In genomic region chr11:19533701-19534100, GRCm38 (mm10) we compare ENCODE assay signal across 11 mouse cellular contexts.
DNase-seq lines count a peak whose midpoint lies in the region; ATAC-seq and TF ChIP-seq lines count a peak whose summit lies in the region.
"Had no signal": no experiment of that assay in that cellular context is flagged by ENCODE, and none has a peak within 500 bp of the region (broad histone marks: within the 10 kb centered on the region; RNA-seq: fewer than 3 reads in every experiment).

No protein-coding gene starts in this region.

- no peak overlapping the region for H3K4me3 ChIP-seq in kidney, postnatal 0 days (replicated peaks; ENCODE audit: low read depth, low read length)
- H3K4me3 ChIP-seq in lung, adult 2 months (replicated peaks; ENCODE audit: extremely low read depth, low read depth, low read length), result no peak overlapping the region
- H3K4me3 ChIP-seq: limb, embryonic 15.5 days had no signal

- H3K4me1 ChIP-seq in kidney, postnatal 0 days (replicated peaks; ENCODE audit: insufficient read depth, low read length), result peaks cover 6% of the 10 kb centered on the region; the same call in 1 of the 2 replicates
- H3K4me1 ChIP-seq in lung, adult 2 months (ENCODE audit: control insufficient read depth, insufficient read depth, low read length), result no peaks in the 10 kb centered on the region

- H3K27ac ChIP-seq in kidney, postnatal 0 days, result no peak overlapping the region
- H3K27ac ChIP-seq: hindbrain, embryonic 14.5 days; limb, embryonic 15.5 days had no signal

- H3K27me3 ChIP-seq in kidney, postnatal 0 days (ENCODE audit: insufficient read depth, low read length), result no peaks in the 10 kb centered on the region

- peak; percentile 54; the same call in 1 of the 2 replicates for TF ChIP-seq CTCF in kidney, postnatal 0 days (IDR thresholded peaks at IDR 0.05; ENCODE audit: low read depth)
- TF ChIP-seq CTCF in lung, adult 2 months (IDR thresholded peaks at IDR 0.05; ENCODE audit: insufficient read depth, low read length), result peak; percentile 34; the same call in 1 of the 2 replicates

- no peaks in the 10 kb centered on the region for H3K36me3 ChIP-seq in kidney, postnatal 0 days (ENCODE audit: insufficient read depth, low read length)
- H3K36me3 ChIP-seq: limb, embryonic 15.5 days had no signal

- DNase-seq in cerebellum, adult 9-10 months, result peak; percentile 4
- DNase-seq in cerebellum, adult 11 months, result no peak
- no peak for DNase-seq in kidney, postnatal 0 days (ENCODE audit: low spot score)
- no peak for DNase-seq in kidney, adult 18-20 months
- peak; percentile 2 for DNase-seq in NIH3T3 (ENCODE audit: low read depth)
- no peak for DNase-seq in lung, adult 2 months
- no peak for DNase-seq in frontal cortex, postnatal 14 days (ENCODE audit: low spot score in 2 of 2)
- DNase-seq in frontal cortex, postnatal 25 days (ENCODE audit: low spot score in 2 of 2), result no peak
- DNase-seq: retina, postnatal 1 day had no signal

- no peak for TF ChIP-seq POLR2A in lung, adult 2 months (IDR thresholded peaks at IDR 0.05; ENCODE audit: borderline replicate concordance, extremely low read depth, low read depth, low read length)

- ATAC-seq in kidney, postnatal 0 days (replicated peaks; ENCODE audit: low FRiP score, low read depth), result no peak

- WGBS in kidney, postnatal 0 days, result 88% methylated on average over 1 of the region's 1 CpGs
- WGBS in lung, adult 2 months, result 59% methylated on average over 1 of the region's 1 CpGs

- H3K9ac ChIP-seq in kidney, postnatal 0 days (ENCODE audit: low read depth, low read length), result no peak overlapping the region
- H3K9ac ChIP-seq: hindbrain, embryonic 14.5 days; limb, embryonic 15.5 days had no signal

- H3K4me2 ChIP-seq in kidney, postnatal 0 days (ENCODE audit: low read length), result no peak overlapping the region
- H3K4me2 ChIP-seq: hindbrain, embryonic 14.5 days; limb, embryonic 15.5 days had no signal

- H3K9me3 ChIP-seq in kidney, postnatal 0 days (replicated peaks; ENCODE audit: low read length), result no peaks in the 10 kb centered on the region
- H3K9me3 ChIP-seq: limb, embryonic 15.5 days had no signal

Comparison
In these comparisons a context has a peak if more than half of its experiments do, and no peak if none do; other contexts are left out.
1. DNase-seq: peak in cerebellum, adult 9-10 months (single experiment) and NIH3T3 (single experiment); none in cerebellum, adult 11 months (single experiment), kidney, postnatal 0 days (single experiment), kidney, adult 18-20 months (single experiment), lung, adult 2 months (single experiment), frontal cortex, postnatal 14 days (0 of 2) and frontal cortex, postnatal 25 days (0 of 2).